Mouse (Mus musculus): ENCODE results near the gene Serpine3. TPM values are rescaled to one million over a fixed set of nuclear protein-coding genes. Genes with fewer than 3 reads are reported as not detected.

Gene Serpine3
- polyA plus RNA-seq, 1 experiment from 2014 or later: not detected

- H3K4me2 ChIP-seq (ENCODE audit: low read length): no peak overlapping the region
- no peak overlapping the region for H3K4me3 ChIP-seq (ENCODE audit: low read length)
- no peak overlapping the region for H3K27ac ChIP-seq (ENCODE audit: low read depth, low read length)
- no peak overlapping the region for H3K9ac ChIP-seq (ENCODE audit: low read depth, low read length)
- ATAC-seq: no peak
- 87% methylated on average over 1 of the region's 1 CpGs for WGBS
- no peaks in the 10 kb centered on the region for H3K4me1 ChIP-seq (ENCODE audit: control insufficient read depth, insufficient read depth, low read depth, low read length)
- no peaks in the 10 kb centered on the region for H3K27me3 ChIP-seq (replicated peaks; ENCODE audit: control insufficient read depth, insufficient read depth, low read length)
- no peaks in the 10 kb centered on the region for H3K36me3 ChIP-seq (ENCODE audit: control insufficient read depth, insufficient read depth, low read length)
- no peaks in the 10 kb centered on the region for H3K9me3 ChIP-seq (ENCODE audit: control insufficient read depth, low read length)
Measured at GRCm38 (mm10) chr14:62721625-62722024, 58.2 kb downstream of the Serpine3 start.

- no peak overlapping the region for H3K9ac ChIP-seq (ENCODE audit: low read depth, low read length)
- no peak for ATAC-seq
Measured at GRCm38 (mm10) chr14:62724560-62724959, 61.1 kb downstream of the Serpine3 start.

GRCm38 (mm10) chr14:62731902-62732301 is 68.4 kb downstream of the Serpine3 start:
- Histone ChIP-seq H3K4me3 (ENCODE audit: low read length) (no peak overlapping the region), H3K27ac (ENCODE audit: low read depth, low read length) (no peak overlapping the region), H3K9ac (ENCODE audit: low read depth, low read length) (no peak overlapping the region), H3K36me3 (ENCODE audit: control insufficient read depth, insufficient read depth, low read length) (peaks cover 3% of the 10 kb centered on the region; the same call in 1 of the 2 replicates), H3K27me3 (replicated peaks; ENCODE audit: control insufficient read depth, insufficient read depth, low read length) (no peaks in the 10 kb centered on the region), H3K4me1 (ENCODE audit: control insufficient read depth, insufficient read depth, low read depth, low read length) (no peaks in the 10 kb centered on the region), H3K4me2 (ENCODE audit: low read length) (no peak overlapping the region), H3K9me3 (ENCODE audit: control insufficient read depth, low read length) (no peaks in the 10 kb centered on the region)
- ATAC-seq: no peak
- 86% methylated on average over 1 of the region's 1 CpGs for WGBS

More at GRCm38 (mm10) chr14:62724560-62724959, 61.1 kb downstream of the Serpine3 start:
- no peak overlapping the region for H3K27ac ChIP-seq (ENCODE audit: low read depth, low read length)
- no peak overlapping the region for H3K4me3 ChIP-seq (ENCODE audit: low read length)
- H3K4me2 ChIP-seq (ENCODE audit: low read length): no peak overlapping the region
- no peaks in the 10 kb centered on the region for H3K9me3 ChIP-seq (ENCODE audit: control insufficient read depth, low read length)
- H3K36me3 ChIP-seq (ENCODE audit: control insufficient read depth, insufficient read depth, low read length): no peaks in the 10 kb centered on the region
- no peaks in the 10 kb centered on the region for H3K27me3 ChIP-seq (replicated peaks; ENCODE audit: control insufficient read depth, insufficient read depth, low read length)
- no peaks in the 10 kb centered on the region for H3K4me1 ChIP-seq (ENCODE audit: control insufficient read depth, insufficient read depth, low read depth, low read length)

GRCm38 (mm10) chr14:62733666-62734065 is 70.2 kb downstream of the Serpine3 start:
- Histone ChIP-seq H3K4me3 (ENCODE audit: low read length) (no peak overlapping the region), H3K27ac (ENCODE audit: low read depth, low read length) (no peak overlapping the region), H3K4me2 (ENCODE audit: low read length) (no peak overlapping the region), H3K27me3 (replicated peaks; ENCODE audit: control insufficient read depth, insufficient read depth, low read length) (no peaks in the 10 kb centered on the region), H3K9me3 (ENCODE audit: control insufficient read depth, low read length) (no peaks in the 10 kb centered on the region), H3K9ac (ENCODE audit: low read depth, low read length) (no peak overlapping the region), H3K4me1 (ENCODE audit: control insufficient read depth, insufficient read depth, low read depth, low read length) (no peaks in the 10 kb centered on the region), H3K36me3 (ENCODE audit: control insufficient read depth, insufficient read depth, low read length) (peaks cover 3% of the 10 kb centered on the region; the same call in 1 of the 2 replicates)
- WGBS: 84% methylated on average over 2 of the region's 2 CpGs
- ATAC-seq: no peak

GRCm38 (mm10) chr14:62735646-62736045 is 72.2 kb downstream of the Serpine3 start:
- Histone ChIP-seq H3K36me3 (ENCODE audit: control insufficient read depth, insufficient read depth, low read length) (peaks cover 3% of the 10 kb centered on the region; the same call in 1 of the 2 replicates), H3K4me1 (ENCODE audit: control insufficient read depth, insufficient read depth, low read depth, low read length) (no peaks in the 10 kb centered on the region), H3K4me2 (ENCODE audit: low read length) (no peak overlapping the region), H3K9me3 (ENCODE audit: control insufficient read depth, low read length) (no peaks in the 10 kb centered on the region), H3K9ac (ENCODE audit: low read depth, low read length) (no peak overlapping the region), H3K27ac (ENCODE audit: low read depth, low read length) (no peak overlapping the region), H3K4me3 (ENCODE audit: low read length) (no peak overlapping the region), H3K27me3 (replicated peaks; ENCODE audit: control insufficient read depth, insufficient read depth, low read length) (no peaks in the 10 kb centered on the region)
- WGBS: 81% methylated on average over 1 of the region's 1 CpGs
- ATAC-seq: no peak

Other genes starting within 250 kb of the Serpine3 start
- 0.66 and 0.67 TPM in 2 replicates for gene Gucy1b2, start 207.4 kb upstream of the Serpine3 start, polyA plus RNA-seq (2015; fragmentation: Nextera tagmentation; extraction: Ambion mirVana)
- 54.3 and 59.1 TPM in 2 replicates for gene Fam124a, start 107.9 kb upstream of the Serpine3 start, polyA plus RNA-seq (2015; fragmentation: Nextera tagmentation; extraction: Ambion mirVana)
- gene Gm4131, start 96.7 kb upstream of the Serpine3 start, polyA plus RNA-seq (2015; fragmentation: Nextera tagmentation; extraction: Ambion mirVana): 0.23 and 0.27 TPM in 2 replicates
- gene Ints6, start 97.5 kb downstream of the Serpine3 start, polyA plus RNA-seq (2015; fragmentation: Nextera tagmentation; extraction: Ambion mirVana): 12.6 and 12.8 TPM in 2 replicates
- gene Wdfy2, start 174.0 kb downstream of the Serpine3 start, polyA plus RNA-seq (2015; fragmentation: Nextera tagmentation; extraction: Ambion mirVana): 6.2 and 8.2 TPM in 2 replicates